Mouse (Mus musculus): ENCODE data around the gene Ccdc34.

Gene Ccdc34

GRCm38 (mm10) chr2:110017616-110018505, at the start of gene Ccdc34:
Gene Ccdc34, plus strand, starts transcription at chr2:110017817.
- in situ Hi-C loops (cut with MboI, MseI) = loop anchor here (25.0 kb wide), 1 partner anchor 731 kb away; the partner anchor contains the start of genes Kif18a and Mettl15

- in situ Hi-C loops (cut with MboI, MseI) = no loop called here
These were observed 48.2 kb upstream of the Ccdc34 start for GRCm38 (mm10) chr2:109969381-109969780.

GRCm38 (mm10) chr2:109969926-109970532, 47.6 kb upstream of the Ccdc34 start:
- in situ Hi-C loops (cut with MboI, MseI) = loop anchor here (10.0 kb wide), 1 partner anchor 1975 kb away; the partner anchor contains the start of gene Olfr1307

GRCm38 (mm10) chr2:109970744-109971410, 46.7 kb upstream of the Ccdc34 start:
- in situ Hi-C loops (cut with MboI, MseI) = loop anchor here (10.0 kb wide), 1 partner anchor 1974 kb away; the partner anchor contains the start of gene Olfr1307

- in situ Hi-C loops (cut with MboI, MseI) = loop anchor here (10.0 kb wide), 1 partner anchor 1972 kb away; the partner anchor contains the start of gene Olfr1307
These were observed 45.3 kb upstream of the Ccdc34 start for GRCm38 (mm10) chr2:109972310-109972709.

- in situ Hi-C loops (cut with MboI, MseI) = loop anchor here (10.0 kb wide), 1 partner anchor 1972 kb away; the partner anchor contains the start of gene Olfr1307
These were observed 44.7 kb upstream of the Ccdc34 start for GRCm38 (mm10) chr2:109972922-109973321.

- in situ Hi-C loops (cut with MboI, MseI) = loop anchor here (10.0 kb wide), 1 partner anchor 1970 kb away; the partner anchor contains the start of gene Olfr1307
These were observed 42.8 kb upstream of the Ccdc34 start for GRCm38 (mm10) chr2:109974807-109975206.

GRCm38 (mm10) chr2:109976181-109976580, 41.4 kb upstream of the Ccdc34 start:
- in situ Hi-C loops (cut with MboI, MseI) = loop anchor here (10.0 kb wide), 1 partner anchor 1969 kb away; the partner anchor contains the start of gene Olfr1307

GRCm38 (mm10) chr2:109977322-109977721, 40.3 kb upstream of the Ccdc34 start:
- in situ Hi-C loops (cut with MboI, MseI) = loop anchor here (10.0 kb wide), 1 partner anchor 1967 kb away; the partner anchor contains the start of gene Olfr1307

GRCm38 (mm10) chr2:109979209-109979608, 38.4 kb upstream of the Ccdc34 start:
- in situ Hi-C loops (cut with MboI, MseI) = loop anchor here (10.0 kb wide), 1 partner anchor 1966 kb away; the partner anchor contains the start of gene Olfr1307

- in situ Hi-C loops (cut with MboI, MseI) = no loop called here
These were observed 34.2 kb upstream of the Ccdc34 start for GRCm38 (mm10) chr2:109983435-109983834.

- in situ Hi-C loops (cut with MboI, MseI) = no loop called here
These were observed 32.7 kb upstream of the Ccdc34 start for GRCm38 (mm10) chr2:109984930-109985329.

GRCm38 (mm10) chr2:109985560-109985959, 32.1 kb upstream of the Ccdc34 start:
- in situ Hi-C loops (cut with MboI, MseI) = no loop called here

GRCm38 (mm10) chr2:109986036-109986785, 31.4 kb upstream of the Ccdc34 start:
- in situ Hi-C loops (cut with MboI, MseI) = no loop called here

GRCm38 (mm10) chr2:109987946-109988345, 29.7 kb upstream of the Ccdc34 start:
- in situ Hi-C loops (cut with MboI, MseI) = no loop called here

GRCm38 (mm10) chr2:109989196-109989595, 28.4 kb upstream of the Ccdc34 start:
- in situ Hi-C loops (cut with MboI, MseI) = no loop called here

- in situ Hi-C loops (cut with MboI, MseI) = no loop called here
These were observed 27.7 kb upstream of the Ccdc34 start for GRCm38 (mm10) chr2:109989679-109990473.

- in situ Hi-C loops (cut with MboI, MseI) = no loop called here
These were observed 25.9 kb upstream of the Ccdc34 start for GRCm38 (mm10) chr2:109991754-109992153.

GRCm38 (mm10) chr2:109992448-109993073, 25.1 kb upstream of the Ccdc34 start:
- in situ Hi-C loops (cut with MboI, MseI) = no loop called here
